In genomic region chr13:54565201-54565581, GRCm38 (mm10) we compare ENCODE assay signal across 8 mouse cellular contexts. TPM values are rescaled to one million over a fixed set of nuclear protein-coding genes. Genes with fewer than 3 reads are reported as not detected.
DNase-seq lines count a peak whose midpoint lies in the region; ATAC-seq lines count a peak whose summit lies in the region.

Gene 4833439L19Rik, minus strand, starts transcription at chr13:54565435.

- intact Hi-C loops in gastrocnemius, postnatal 14 days (cut with DNase I; ENCODE audit: low total_unique reads): no loop called here
- intact Hi-C loops in left cerebral cortex, postnatal 10 days (cut with DNase I): no loop called here

- peak; percentile 99 for ATAC-seq in inflammation-experienced regulatory T-cells, adult 6 months
- peak; percentile 92 for ATAC-seq in megakaryocyte-erythroid progenitor cell, adult 5-6 weeks (replicated peaks; ENCODE audit: low FRiP score, low TSS enrichment, poor library complexity, severe bottlenecking)

- DNase-seq in adipocyte (ENCODE audit: low spot score): peak; percentile 87
- DNase-seq in embryo, embryonic 10 days (ENCODE audit: low spot score): peak; percentile 100
- peak; percentile 96 for DNase-seq in gastrocnemius, postnatal 14 days
- DNase-seq in left cerebral cortex, postnatal 10 days (ENCODE audit: extremely low spot score in 1 of 2, low spot score in 2 of 2): peak; percentile 91 to 96
- peak; percentile 94 for DNase-seq in right cerebral cortex, postnatal 25 days
- DNase-seq in urinary bladder, postnatal 4 days (ENCODE audit: low spot score in 2 of 2): peak; percentile 86 to 93

RNA-seq across cellular contexts. Expression of gene 4833439L19Rik, which starts in this region (rescaled TPM):
- 100 to 1,000 TPM in 1 of 2 experiments, 10 to 100 TPM in 1; 97.4 to 106 TPM for total RNA-seq in gastrocnemius, postnatal 14 days (2021)
- 10 to 100 TPM; 63.9 to 72.0 (median 71.8) TPM for polyA plus RNA-seq in inflammation-experienced regulatory T-cells, adult 6 months (2017; shearing (Covaris generic))
- 100 to 1,000 TPM; 137 to 152 TPM for total RNA-seq in left cerebral cortex, postnatal 10 days (2021)
- 46.8 and 49.8 TPM in 2 replicates for total RNA-seq in megakaryocyte-erythroid progenitor cell, adult 5-6 weeks (2014; fragmentation: Nextera tagmentation)
- total RNA-seq in megakaryocyte-erythroid progenitor cell, adult 5-6 weeks (2017): 17.8 and 35.2 TPM in 2 replicates

Comparison
In these comparisons a context has a peak if more than half of its experiments do, and no peak if none do; other contexts are left out.
1. Peak in every context shown above with its lines: DNase-seq and ATAC-seq.